Mouse (Mus musculus) gastrocnemius, adult 8-10 months (tissue): ENCODE data around the gene Hic1. TPM values are rescaled to one million over a fixed set of nuclear protein-coding genes. Genes with fewer than 3 reads are reported as not detected.

Source experiments
- DNase-seq, 2 experiments: peaks; one replicate each; pipeline ENCODE4 v3.0.0; 2022; ENCODE audit warnings: low spot score in 2 of 2
- total RNA-seq, 4 experiments: library from RNA; stranded (reverse); gene quantifications; 2 replicates each; pipeline ENCODE4 v1.2.4; 2022

Gene Hic1
- total RNA-seq, 4 experiments from 2014 or later = 2.7 to 5.0 (median 4.0) TPM

GRCm38 (mm10) chr11:75148332-75149035 is 20.8 kb downstream of the Hic1 start:
- no peak for DNase-seq

- no peak for DNase-seq
These were observed 21.5 kb downstream of the Hic1 start for GRCm38 (mm10) chr11:75147846-75148168.

- DNase-seq = no peak
These were observed 22.0 kb downstream of the Hic1 start for GRCm38 (mm10) chr11:75147106-75147845.

GRCm38 (mm10) chr11:75145841-75146240 is 23.5 kb downstream of the Hic1 start:
- no peak for DNase-seq

- no peak for DNase-seq
These were observed 26.6 kb downstream of the Hic1 start for GRCm38 (mm10) chr11:75142749-75143148.

GRCm38 (mm10) chr11:75141913-75142312 is 27.4 kb downstream of the Hic1 start:
- no peak for DNase-seq

- DNase-seq = no peak
These were observed 28.3 kb downstream of the Hic1 start for GRCm38 (mm10) chr11:75141038-75141437.

- DNase-seq = peak; percentile 57 to 77
These were observed 28.9 kb downstream of the Hic1 start for GRCm38 (mm10) chr11:75140431-75140830.

GRCm38 (mm10) chr11:75139122-75139963 is 30.0 kb downstream of the Hic1 start:
- DNase-seq = peak; percentile 81 to 82

- DNase-seq = no peak
These were observed 32.5 kb downstream of the Hic1 start for GRCm38 (mm10) chr11:75136666-75137398.

- DNase-seq = no peak
These were observed 34.0 kb downstream of the Hic1 start for GRCm38 (mm10) chr11:75135358-75135757.

GRCm38 (mm10) chr11:75134485-75135068 is 34.7 kb downstream of the Hic1 start:
- no peak for DNase-seq

- peak in 1 of 2 experiments; percentile 28 for DNase-seq
These were observed 35.4 kb downstream of the Hic1 start for GRCm38 (mm10) chr11:75133951-75134350.

GRCm38 (mm10) chr11:75133391-75133790 is 35.9 kb downstream of the Hic1 start:
- no peak for DNase-seq

GRCm38 (mm10) chr11:75132278-75132677 is 37.0 kb downstream of the Hic1 start:
- peak in 1 of 2 experiments; percentile 17 for DNase-seq

- no peak for DNase-seq
These were observed 38.0 kb downstream of the Hic1 start for GRCm38 (mm10) chr11:75131300-75131699.

GRCm38 (mm10) chr11:75129481-75129880 is 39.8 kb downstream of the Hic1 start:
- no peak for DNase-seq

- DNase-seq = no peak
These were observed 42.9 kb downstream of the Hic1 start for GRCm38 (mm10) chr11:75126384-75126783.

- no peak for DNase-seq
These were observed 44.9 kb downstream of the Hic1 start for GRCm38 (mm10) chr11:75124406-75124805.

- no peak for DNase-seq
These were observed 48.0 kb downstream of the Hic1 start for GRCm38 (mm10) chr11:75121348-75121747.

- DNase-seq = no peak
These were observed 49.5 kb downstream of the Hic1 start for GRCm38 (mm10) chr11:75119841-75120240.
